Mouse (Mus musculus): ENCODE measurements around the gene Hamp2.
A peak's percentile ranks its signal among the peaks of the same experiment; 100 is the strongest.

Hamp2 gene

DNA sequence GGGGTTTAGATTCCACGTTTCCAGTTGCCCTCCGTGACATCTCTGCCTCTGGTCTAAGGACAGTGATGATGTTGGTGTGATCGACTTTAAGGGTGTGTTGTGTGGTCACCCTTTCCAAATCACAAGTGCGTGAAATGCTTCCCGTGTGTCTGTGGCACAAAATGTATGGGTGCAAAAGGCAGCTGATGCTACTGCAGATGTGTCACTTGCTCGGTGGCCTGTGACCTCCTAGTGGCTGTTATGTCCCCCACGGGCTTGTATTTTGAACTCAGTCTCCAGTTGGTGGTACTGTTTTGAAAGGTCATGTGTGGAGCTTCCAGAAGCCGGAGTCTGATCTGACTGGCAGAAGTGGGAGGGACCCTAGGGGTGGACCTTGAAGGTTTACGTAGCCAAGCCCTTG, 32.7 kb downstream of the Hamp2 start:
- no peak for DNase-seq (ENCODE audit: low spot score in 2 of 2)

- no peak for DNase-seq (ENCODE audit: low spot score in 2 of 2)
Measured at GRCm38 (mm10) chr7:30890681-30891080, 33.8 kb downstream of the Hamp2 start.

GRCm38 (mm10) chr7:30888786-30889185, 35.7 kb downstream of the Hamp2 start:
- no peak for DNase-seq (ENCODE audit: low spot score in 2 of 2)

GRCm38 (mm10) chr7:30887568-30888188, 36.8 kb downstream of the Hamp2 start:
- peak; percentile 30 to 37 for DNase-seq (ENCODE audit: low spot score in 2 of 2)

GRCm38 (mm10) chr7:30886852-30887251, 37.6 kb downstream of the Hamp2 start:
- DNase-seq (ENCODE audit: low spot score in 2 of 2): no peak

DNA sequence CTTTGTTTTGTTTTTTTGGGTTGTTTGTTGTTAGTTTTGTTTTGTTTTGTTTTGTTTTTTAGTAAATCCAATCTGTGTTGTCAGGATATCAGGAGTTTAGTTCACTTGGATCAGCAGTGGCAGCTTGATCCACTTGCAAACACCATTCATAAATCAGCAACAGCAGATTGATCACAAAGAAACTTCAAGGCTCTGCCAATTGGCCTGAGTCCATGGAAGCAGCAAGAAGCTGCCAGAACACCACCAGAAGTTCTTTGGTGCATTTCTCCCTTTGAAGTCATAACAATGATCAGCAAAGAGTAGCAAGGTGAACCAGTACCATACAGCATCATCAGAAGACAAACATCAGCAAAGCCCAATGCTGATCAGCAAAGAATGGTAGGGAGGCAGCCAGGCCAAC, 40.4 kb downstream of the Hamp2 start:
- no peak for DNase-seq (ENCODE audit: low spot score in 2 of 2)

- DNase-seq (ENCODE audit: low spot score in 2 of 2): no peak
Measured at GRCm38 (mm10) chr7:30881367-30881766, 43.1 kb downstream of the Hamp2 start.

DNA sequence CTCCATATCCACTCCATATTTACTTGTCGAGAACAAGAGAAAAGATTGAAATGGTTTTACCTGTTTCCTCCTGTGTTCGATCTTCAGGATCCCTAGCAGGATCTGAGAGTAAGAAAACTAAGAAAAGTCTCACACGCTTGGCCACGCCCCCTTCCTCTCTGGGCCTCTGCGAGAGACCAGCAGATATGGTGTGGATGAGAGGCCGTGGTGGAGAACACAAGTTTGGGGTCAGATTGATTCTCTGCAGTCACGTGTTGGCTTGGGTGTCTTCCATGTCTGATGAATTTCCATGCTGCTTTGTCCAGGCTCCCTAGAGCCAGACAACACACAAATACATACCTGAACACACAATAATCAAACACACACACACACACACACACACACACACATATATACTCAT, 44.3 kb downstream of the Hamp2 start, which contains the start of gene Cd22:
Gene Cd22, minus strand, starts transcription at position 167 of the 400 bp plus-strand sequence.
- peak; percentile 43 to 46 for DNase-seq (ENCODE audit: low spot score in 2 of 2)

DNA sequence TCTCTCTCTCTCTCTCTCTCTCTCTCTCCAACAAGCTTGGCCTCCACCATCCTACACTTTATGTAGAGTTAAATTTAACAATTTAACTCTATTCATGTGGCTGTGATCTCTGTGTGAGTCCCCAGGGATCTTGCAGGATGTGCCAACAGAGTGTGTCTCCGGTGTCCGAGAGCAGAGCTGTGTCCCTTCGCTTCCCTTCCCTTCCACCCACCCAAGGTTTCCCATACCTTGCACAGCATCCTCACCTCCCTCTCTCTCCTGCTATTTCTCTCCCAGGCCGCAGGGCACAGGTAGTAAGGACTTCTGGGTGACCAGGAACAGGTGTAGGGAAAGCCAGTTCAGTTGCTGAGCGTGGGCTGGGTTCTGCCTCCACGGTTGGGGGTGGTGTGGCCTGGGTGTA, 45.5 kb downstream of the Hamp2 start:
- no peak for DNase-seq (ENCODE audit: low spot score in 2 of 2)

GRCm38 (mm10) chr7:30873083-30873482, 51.4 kb downstream of the Hamp2 start:
- peak; percentile 41 to 71 for DNase-seq (ENCODE audit: low spot score in 2 of 2)
